Mouse (Mus musculus) cerebellum, adult 11-12 months (tissue): Measurements from ENCODE around the gene Padi1.

Experiments used
- DNase-seq: peaks from one replicate; pipeline ENCODE4 v3.0.0; 2022

The Padi1 gene

DNA sequence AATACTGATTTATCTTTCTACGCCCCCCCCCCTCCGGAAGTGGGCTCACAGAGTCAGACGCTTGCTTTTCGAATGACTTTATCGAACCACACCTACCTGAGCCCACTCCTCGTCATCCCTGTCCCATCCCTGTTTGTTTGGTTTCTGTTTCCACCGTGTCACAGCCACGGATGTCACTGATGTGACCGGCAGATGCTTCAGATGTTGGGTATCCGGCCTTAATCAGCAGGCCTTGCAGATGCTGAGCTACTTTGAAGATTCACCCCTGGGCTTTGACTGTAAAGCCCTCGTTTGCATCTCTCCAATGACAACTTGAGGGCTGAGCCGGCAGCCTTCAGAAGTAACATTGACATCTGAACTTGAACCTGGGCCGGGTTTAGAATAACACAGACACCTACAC, 69.0 kb downstream of the Padi1 start:
- no peak for DNase-seq

DNA sequence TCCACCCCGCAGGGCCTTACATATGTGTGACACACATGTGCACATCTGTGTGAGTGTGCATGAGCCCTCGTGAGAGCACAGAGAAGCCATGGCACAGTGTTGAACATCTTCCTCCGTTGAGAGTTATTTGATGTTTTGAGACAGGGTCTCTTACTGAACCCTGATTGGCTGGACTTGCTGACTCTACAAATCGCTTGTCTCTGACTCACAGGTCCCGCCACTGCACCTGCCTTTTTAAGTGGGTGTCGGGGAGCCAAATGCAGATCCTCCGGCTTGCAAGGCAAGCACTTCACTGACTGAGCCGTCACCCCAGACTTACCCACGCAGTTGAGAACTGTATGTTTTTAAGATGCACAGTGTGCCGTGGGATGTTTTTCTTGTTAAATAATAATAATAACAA, 69.7 kb downstream of the Padi1 start:
- DNase-seq: no peak

DNA sequence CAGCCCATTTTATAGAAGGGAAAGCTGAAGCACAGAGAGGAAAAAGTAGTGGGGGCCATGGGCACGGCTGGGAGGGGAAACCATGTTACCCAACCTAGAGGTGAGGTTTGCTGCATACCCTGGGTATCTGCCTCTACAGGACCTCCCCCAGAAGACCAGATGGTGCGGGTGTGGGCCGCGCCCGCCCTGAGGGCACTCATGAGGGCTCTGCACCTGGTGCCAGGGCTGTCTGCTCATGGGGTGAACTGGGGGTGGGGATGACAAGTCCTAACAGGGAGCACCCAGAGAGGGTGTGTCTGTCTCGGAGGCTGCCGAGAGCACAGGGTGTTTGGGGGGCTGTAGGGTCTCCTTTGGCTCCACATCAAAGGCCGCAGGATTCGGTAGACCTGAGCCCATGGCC, 70.7 kb downstream of the Padi1 start:
- DNase-seq: no peak

DNA sequence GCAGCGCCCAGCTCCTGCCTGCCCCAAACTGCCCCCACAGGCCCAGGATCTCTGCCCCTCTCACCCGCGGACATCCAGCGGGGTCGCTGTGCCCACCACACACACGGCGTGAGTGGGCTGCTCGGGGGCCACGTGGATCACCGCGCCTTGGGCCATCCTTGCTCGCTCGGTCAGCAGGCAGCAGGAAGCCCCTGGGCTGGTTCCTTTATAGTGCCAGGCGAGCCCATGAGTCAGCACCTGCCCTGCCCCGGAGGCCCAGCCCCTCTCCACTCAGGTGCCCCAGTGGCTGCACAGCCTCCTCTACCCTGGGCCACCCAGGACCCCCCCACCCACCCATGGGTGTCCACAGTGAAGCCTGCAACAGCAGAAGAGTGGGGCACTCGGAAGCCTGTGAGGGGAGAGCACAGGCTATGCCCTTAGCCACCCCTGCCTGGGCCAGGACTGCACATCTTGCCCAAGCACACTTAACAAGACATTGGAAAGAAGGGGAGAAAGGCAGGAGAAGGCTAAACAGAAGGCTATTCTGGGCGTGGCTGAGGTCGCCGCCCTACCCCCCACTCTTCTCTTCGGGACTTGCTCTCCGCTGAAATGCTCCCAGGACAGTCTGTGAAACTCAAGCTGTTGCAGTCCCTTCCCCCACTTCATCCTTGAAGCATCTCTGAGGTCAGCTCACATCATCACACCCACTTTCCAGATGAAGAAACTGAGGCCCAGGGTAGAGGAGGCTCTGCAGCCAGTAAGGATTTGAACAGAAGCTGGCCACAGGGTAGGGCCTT, 71.4 kb downstream of the Padi1 start, which contains the start of gene Padi4:
Gene Padi4 (minus strand): TSS at position 212 of the 776 bp plus-strand sequence.
- DNase-seq: no peak

DNA sequence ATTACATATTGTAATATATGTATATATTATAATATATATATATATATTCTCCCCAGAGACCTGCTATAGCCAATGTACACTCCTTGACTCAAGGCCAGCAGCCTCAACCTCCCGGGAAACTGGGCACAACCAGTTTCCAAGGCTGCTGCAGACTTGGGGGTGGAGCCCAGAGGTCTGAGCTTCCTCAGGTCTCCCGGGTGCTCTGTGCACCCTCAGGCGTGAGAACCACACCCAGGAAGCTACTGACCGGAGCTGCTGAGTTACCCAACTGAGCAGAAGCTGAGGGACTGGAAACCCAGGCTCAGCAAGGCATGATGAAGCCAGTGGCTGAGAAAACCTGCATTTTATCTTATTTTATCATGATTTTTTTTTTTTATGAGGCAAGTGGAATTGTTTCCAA, 74.5 kb downstream of the Padi1 start:
- DNase-seq: no peak

DNA sequence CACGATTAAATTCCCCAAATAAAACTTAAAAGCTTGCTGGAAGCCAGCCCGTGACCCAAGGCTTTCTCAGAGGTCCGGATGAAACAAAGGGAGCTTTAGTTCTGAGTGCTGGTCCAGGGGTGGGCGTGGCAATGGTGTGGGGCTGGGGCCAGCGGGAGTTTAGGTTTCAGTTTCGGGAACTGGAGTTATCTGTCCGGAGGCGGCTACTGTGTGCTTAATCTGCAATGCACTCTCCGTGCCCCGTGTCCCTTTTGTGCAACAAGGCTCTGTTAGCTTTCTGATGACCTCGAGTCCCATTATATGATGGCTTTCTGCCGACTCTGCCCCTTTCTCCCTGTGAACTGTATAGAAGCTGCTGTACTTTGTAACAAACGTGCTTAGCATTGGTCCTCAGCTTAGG, 75.1 kb downstream of the Padi1 start:
- DNase-seq: no peak

DNA sequence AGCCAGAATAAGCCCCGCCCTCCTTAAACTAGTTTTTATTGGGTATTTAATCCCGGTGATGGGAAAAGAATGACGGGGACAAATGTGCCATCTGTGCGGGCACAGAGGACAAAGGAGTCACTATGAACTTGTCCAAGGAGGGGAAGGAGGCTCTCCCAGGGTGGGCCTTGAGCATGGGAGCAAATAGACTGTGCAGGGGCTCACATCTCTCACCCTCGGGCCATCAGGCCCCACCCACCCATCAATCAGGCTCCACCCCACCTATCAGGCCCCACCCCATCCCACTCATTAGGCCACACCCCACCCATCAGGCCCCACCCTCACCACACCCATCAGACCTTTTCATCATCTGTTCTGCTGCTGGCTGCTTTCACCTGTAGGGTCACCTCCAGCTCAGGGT, 76.6 kb downstream of the Padi1 start:
- DNase-seq: no peak

DNA sequence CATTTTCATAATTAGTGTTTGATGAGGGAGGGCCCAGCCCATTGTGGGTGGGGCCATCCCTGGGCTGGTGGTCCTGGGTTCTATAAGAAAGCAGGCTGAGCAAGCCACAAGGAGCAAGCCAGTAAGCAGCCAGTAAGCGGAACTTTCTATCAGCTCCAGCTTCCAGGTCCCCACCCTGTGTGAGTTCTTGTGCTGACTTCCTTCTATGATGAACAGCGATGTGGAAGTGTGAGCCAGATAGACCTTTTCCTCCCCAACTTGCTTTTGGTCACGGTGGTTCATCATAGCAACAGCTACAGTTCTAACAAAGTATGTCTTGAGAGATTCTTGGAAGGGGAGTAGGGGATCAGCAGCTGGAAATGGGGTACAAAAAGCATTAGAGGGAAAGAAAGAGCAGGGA, 79.6 kb downstream of the Padi1 start:
- DNase-seq: no peak

DNA sequence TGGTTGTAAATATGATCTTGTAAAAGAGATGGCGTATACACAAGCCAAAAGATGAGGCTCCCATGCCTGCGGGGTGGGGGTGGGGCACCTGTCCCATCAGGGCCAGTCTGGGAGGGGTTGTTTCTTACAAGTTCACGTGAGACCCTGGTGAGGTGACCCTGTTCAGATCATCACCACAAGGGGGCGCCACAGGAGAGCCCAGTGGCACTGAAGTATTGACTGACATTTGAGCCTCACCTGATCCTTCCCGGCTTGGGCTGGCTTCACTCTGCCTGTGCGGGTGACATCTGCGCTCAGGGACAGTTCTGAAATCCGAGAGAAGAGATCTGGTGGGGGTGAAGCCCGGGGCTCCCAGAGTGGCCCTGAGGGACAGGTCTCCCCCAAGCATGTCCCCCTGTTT, 82.4 kb downstream of the Padi1 start:
- DNase-seq: no peak
